Mouse (Mus musculus): ENCODE measurements around the gene Slc4a3. TPM values are rescaled to one million over a fixed set of nuclear protein-coding genes. Genes with fewer than 3 reads are reported as not detected.

The Slc4a3 gene
- total RNA-seq, 1 experiment from 2014 or later = 184 TPM

DNA sequence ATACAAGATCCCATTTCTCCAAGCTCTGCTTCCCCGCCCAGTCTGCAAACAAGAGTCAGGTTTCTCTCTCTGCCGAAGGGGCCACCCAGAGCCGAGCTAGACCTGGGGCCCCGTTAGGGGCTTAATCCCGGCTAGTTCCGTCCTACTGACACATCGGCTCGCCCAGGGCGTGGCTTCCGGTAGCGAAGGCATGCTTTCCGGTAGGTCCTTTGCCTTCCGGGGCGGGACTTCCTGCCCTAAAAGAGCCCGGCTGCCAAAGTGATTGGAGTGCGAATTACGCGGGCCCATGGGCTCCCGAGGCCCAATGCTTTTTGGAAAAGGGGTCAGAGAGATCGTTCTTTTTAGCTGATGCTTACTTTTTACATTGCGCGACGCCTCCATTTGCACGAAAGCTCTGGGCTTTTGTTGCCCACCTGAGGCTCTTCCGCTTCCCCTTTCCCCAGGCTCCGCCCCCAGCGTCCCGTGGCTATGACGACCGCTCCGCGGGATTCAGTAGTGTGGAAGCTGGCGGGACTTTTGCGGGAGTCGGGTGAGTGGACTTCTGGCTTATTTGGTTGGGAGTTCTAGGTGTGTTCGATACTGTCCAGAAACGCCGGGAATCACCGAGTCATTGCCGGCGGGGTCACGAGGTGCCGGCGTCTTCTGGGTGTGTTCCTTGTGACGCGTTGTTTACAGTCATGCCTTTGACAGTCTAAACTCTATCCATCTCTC, 24.6 kb upstream of the Slc4a3 start, which contains the start of gene Stk11ip:
Gene Stk11ip, plus strand, starts transcription at position 209 of the 711 bp plus-strand sequence.
- DNase-seq = peak; percentile 90

DNA sequence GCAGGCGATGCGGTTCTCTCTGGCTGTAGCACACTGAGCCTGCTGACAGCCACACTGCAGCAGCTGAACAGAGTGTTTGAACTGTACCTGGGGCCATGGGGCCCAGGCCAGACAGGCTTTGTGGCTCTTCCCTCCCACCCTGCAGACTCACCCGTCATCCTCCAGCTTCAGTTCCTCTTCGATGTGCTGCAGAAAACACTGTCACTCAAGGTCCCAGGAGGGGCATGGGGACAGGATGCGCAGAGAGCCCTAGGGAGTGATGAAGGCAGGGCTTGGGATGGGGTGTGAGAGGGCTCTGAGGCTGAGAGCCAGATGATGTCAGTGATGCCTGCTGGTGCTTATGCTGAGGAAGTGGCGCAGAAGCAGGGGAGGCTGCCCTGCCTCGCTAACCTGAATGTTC, 21.4 kb upstream of the Slc4a3 start:
- DNase-seq = no peak

DNA sequence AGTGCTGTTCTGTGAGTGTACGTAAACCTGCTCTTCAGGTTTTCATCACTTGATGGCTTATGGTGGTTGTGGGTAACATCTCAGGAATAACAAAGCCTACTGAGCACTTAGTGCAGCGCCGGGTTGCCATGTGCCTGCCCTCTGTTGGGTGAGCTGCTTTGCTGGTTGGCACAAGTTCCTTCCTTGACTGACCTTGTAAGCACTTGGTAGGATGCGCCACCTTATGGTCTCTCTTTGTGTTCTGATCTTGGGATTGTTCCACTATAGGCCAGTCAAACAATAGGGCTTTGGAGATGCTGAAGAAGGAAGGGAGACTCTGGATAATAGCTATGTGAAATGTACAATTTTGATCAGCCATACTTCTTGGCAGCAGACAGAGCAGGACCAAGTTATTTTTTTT, 15.5 kb upstream of the Slc4a3 start:
- DNase-seq = no peak

DNA sequence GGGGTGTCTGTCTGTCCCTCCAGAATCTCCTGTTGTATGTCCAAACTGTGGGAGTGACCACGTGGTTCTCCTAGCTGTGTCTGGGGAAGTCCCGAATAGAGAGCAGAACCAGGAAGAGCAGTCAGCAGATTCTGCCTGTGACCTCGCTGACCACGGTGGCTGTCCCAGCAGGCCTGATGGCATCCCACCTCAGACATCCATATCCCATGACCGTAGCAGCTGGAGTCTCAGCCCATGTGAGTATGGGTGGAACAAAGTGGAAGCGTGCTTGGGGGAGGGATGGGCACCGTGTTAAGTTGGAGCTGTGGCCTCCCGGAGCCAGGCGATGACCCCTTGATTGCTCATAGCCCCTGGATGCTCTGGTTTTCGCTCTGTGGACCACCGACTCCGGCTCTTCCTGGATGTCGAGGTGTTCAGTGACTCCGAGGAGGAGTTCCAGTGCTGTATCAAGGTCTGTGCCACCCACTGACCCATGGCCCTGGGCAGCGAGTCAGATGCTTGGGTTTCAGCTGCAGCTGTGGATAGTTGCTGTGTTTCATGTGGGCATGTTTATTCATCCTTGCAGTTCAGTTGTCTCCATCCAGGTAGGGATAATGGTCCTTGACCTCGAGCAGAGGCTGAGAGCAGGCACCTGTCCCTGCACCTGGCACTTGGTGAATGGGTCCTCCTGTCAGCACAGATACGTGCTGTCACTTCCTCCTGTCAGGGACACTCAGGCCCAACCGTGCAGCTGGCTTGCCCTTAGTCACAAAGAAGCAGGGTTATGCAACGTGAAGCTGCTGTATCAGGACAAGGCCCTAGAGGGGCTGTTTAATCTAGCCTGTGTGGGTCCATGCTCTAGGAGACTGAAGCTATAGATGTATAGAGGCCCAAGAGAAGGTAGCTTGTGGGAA, 13.5 kb upstream of the Slc4a3 start:
- no peak for DNase-seq

DNA sequence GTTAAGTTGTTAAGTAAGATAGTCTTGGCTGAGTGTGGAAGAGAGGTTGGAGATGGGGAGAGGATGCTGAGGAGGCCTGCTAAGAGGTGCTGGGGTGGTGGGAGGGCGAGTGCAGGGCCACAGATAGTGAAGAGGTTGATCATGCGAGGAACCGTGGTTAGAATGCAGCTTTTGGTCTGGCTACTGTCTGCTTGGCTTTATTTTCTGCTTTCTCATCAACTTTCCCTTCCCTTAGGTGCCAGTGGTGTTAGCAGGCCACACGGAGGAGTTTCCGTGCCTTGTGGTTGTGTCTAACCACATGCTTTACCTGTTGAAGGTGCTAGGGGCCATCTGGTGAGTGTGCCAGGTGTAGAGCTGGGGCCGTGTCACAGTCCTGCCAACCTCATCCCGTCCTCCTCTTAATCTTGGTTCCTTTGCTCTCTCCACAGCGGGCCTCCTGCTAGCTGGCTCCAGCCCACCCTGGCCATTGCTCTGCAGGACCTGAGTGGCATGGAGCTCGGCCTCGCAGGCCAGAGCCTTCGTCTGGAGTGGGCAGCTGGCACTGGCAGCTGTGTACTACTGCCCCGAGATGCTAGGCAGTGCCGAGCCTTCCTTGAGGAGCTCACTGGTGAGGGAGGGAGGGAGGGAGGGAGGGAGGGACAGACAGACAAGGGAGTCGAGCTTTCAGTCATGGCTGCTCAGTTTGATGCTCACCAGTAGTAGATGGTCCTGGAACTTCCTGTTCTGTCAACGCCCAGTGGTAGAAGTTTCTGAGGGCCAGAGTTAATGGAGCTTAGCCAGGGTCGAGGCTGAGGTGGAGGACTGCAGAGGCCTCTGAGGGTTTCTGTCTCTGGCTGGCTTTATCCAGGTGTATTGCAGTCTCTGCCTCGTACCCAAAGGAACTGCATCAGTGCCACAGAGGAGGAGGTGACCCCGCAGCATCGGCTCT, 12.5 kb upstream of the Slc4a3 start:
- DNase-seq = no peak

DNA sequence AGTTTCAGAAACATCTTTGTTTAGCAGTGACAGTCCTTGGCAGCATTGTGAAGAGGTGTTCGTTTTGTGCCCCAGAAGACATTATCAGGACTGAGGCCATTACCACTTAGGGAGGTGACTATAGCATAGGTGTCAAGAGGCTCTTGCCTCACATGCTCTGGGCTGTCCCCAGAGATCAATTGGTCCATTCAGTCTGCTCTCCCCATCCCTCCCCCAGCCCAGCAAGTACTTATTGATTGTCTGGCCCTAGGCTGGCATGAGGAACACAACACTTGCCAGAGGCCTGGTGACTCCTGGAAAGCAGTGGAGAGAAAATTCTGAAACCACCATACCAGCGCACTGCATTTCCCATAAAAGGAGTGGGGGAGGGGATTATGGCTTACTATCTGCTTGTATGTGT, 8.5 kb upstream of the Slc4a3 start:
- no peak for DNase-seq

DNA sequence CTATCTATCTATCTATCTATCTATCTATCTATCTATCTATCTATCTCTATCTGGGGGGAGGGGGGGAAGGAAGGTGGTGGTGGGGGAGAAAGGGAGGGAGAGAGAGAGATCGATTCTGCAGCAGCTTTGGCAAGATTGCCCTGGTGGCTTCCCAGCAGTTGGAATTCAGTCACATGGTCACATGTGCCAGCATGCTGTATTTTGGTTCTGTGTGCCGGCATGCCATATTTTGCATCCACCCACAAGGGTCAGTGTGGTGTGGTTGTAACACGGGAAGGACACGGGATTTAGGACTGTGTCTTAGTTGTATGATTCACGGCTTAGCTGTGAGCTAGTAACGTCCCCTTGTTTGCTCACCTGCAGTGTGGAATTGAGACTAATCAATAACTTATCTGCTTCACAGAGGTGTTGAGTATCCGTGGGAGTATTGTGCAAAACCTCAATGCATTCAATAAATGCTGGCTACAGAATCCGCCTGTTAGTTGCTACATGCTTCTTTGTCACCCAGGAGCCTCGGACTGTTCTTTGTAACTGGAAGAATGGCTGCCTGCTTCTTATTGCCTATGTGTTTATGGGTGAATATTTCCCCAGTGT, 7.4 kb upstream of the Slc4a3 start:
- DNase-seq = no peak

DNA sequence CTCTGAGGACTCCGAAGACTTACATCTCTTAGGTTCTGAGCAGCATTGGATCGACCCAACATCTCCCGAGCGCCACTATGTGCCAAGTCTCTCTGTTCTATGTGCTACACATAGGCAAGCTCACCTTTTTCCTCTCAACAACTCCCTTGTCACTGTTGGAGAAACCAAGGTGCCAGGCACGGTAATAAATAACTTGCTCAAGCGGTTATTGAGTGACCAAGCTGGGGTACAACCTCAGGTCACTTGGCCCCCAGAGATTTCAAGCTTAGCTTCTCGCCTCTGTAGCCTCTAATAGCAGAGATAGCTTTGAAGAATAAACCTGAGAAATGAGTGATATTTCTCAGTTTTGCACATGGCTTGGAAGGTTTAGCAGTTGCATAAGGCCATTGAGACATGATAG, 4.6 kb upstream of the Slc4a3 start:
- no peak for DNase-seq

DNA sequence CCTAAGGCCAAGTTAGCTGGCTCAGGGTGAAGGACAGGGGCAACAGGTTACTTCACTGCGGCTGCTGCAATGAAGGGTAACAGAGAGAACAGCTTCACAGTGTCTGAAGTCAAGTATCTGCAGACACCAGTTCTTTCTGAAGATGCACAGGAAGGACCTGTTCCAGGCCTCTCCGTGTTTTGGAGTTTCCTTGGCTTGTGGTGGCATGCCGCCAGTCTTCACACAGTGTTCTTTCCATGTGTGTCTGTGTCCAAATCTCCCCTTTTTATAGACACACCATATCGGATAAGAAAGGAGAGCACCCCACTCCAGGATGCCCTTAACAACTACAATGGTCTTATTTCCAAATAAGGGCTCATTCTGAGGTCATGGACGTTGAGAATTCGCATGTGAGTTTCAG, 1.7 kb upstream of the Slc4a3 start:
- DNase-seq = no peak

DNA sequence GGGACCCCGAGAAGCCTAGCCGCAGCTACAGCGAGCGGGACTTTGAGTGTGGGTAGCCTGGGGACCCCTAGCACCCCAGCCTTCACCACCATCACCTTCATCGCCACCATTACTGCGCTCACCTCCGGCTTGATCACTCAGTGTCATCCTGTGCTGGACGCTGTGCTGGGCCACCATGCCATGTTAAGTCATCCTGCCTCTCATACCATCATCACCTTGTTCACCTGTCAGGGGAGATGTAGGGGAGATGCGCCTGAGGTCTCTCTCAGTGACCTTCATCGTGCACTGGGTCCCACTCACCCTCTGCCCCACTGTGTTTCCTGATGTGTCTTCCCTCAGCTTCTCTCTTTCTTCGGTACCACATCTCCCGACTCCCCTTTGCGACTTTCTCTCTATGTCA, 1.3 kb downstream of the Slc4a3 start:
- DNase-seq = no peak

DNA sequence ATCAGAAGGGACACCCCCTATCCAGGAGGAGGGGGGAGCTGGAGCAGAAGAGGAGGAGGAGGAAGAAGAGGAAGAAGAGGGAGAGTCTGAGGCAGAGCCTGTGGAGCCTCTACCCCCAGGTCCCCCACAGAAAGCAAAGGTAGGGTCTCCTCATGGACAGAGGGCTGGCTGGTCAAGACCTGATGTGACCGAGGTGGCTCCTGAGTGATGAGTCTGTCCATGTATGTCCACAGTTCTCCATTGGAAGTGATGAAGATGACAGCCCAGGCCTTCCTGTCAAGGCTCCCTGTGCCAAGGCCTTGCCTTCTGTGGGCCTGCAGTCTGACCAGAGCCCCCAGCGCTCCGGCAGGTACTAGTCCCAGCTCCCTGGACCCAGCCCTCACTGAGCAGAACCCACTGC, 2.0 kb downstream of the Slc4a3 start:
- DNase-seq = no peak

DNA sequence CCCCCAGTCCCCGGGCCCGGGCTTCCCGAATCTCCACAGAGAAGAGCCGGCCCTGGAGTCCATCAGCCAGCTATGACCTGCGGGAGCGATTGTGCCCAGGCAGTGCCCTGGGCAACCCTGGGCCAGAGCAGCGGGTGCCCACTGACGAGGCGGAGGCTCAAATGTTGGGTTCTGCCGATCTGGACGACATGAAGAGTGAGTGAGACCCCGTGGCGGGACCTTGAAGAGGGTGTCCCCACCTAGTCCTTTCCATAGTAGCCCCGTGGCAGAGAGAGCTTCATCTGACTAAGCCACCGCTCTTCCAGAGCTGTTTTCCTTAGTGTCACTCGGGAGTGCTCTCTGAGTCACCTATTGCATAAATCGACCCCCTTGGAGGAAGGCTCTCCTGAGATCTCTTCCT, 2.8 kb downstream of the Slc4a3 start:
- DNase-seq = peak; percentile 24

DNA sequence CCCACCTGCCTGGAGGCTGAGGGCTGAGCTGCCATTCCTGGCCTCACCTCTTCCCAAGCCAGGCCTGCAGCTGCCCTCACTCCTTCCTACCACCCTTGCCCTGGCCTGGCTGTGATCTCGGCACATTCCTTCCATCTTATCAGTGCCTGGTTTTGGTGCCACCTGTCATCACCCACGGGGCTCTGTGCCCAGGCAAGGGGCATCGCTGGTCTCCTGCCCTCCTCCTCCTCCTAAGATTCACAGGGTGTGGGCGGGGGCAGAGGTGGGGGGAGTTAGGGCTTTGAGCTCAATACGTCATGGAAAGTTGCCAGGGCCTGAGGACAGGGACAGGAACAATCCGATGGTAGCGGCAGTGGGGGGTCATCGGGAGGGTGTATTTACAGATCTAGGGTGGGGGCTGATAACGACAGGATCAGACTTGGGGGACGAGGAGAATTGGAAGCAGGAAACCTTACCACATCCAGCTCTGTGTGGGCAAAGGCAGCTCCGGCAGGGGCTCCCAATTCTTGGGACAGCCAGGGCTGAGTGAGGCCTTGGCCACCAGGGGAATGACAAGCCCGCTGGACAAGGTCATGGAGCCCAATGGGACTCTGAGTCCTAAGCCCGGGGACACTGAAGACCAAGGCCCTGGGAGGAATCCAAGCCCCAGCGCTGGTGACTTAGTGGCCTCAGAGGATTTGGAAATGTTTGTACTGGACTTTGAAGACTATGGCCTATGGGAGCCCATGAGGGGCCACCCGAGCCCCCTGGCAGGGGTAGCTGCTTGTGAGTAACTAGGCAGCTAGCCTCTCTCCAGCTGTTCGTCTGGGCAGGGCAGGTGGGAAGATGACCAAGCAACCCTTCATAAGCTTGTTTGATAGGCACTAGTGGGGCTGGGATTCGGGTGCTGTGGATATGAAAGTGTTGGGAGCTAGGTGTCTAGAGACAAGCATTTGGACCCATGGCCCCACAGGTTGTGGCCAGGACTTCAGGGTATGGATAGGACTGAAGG, 3.5 kb downstream of the Slc4a3 start:
- DNase-seq = peak; percentile 76

DNA sequence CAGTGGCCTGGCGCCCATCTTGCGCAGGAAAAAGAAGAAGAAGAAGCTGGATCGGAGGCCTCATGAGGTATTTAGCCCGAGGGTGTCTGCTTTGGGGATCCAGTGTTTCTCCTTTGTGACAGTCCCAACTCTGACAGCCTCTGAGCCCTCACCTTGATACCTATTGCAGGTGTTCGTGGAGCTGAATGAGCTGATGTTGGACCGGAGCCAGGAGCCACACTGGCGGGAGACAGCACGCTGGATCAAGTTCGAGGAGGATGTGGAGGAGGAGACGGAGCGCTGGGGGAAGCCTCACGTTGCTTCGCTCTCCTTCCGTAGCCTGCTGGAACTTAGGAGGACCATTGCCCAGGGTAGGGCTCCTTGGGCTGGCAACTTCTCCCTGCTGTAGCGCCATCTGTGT, 4.5 kb downstream of the Slc4a3 start:
- DNase-seq = no peak

DNA sequence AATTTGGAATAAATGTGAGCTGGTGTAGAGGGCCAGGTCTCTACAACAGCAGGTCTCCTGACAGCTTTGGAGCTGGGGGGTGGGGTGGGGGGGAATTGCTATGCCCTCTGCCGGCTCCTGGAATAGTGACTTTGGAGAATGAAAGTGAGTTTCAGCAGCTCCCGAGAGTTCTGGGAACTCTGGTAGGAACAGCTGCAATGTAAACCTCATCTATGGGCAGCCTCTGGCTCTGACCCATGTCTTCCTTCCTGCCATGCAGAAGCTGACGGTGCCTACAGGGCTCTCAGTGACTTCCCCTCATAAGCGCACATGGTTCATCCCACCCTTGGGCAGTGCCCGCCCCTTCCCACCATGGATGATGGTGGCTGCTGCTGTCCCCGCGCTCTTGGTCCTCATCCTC, 9.6 kb downstream of the Slc4a3 start:
- DNase-seq = no peak

DNA sequence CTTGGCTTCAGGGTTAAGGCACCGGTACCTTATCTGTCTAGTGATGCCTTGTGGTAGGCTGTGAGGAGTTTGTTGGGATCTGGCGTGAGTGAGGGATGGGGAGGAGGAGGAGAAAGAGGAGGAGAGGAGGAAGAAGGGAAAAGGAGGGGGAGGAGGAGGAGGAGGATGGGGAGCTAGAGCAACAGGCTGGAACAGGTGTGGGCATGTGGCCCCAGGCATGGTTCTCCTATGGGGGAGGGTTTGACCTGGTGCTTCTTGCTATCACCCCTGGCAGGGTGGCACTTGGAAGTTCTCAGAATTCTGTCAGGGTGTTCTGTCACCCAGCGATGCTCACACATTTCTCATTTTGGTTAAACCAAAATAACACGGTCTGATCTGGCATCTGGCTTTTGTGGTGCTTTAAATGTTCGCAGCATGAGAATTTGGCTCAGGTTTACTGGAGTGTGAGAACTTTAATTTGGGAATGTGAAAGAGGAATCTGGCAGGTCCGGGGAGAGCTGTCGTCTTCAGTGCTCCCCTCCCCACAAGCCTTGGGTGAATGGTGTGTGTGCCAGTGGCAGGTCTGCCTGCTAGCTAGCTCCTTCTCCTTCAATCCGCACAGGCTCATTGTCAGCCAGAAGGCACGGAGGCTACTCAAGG, 10.2 kb downstream of the Slc4a3 start:
- DNase-seq = no peak

DNA sequence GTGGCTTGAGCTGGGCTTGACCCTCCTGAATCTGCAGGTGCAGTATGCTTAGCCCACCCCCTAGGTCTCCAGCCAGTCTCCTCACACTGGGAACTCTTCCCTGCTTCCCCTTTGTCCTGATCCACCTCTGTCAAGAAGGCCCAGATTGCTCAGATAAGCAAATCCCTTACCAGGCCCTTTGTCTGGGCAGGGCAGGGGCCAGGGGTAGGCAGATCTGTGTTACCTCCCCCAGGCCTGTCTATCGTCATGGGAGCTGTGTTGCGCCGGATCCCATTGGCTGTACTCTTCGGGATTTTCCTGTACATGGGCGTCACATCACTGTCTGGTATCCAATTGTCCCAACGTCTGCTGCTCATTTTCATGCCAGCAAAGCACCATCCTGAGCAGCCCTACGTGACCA, 11.0 kb downstream of the Slc4a3 start:
- no peak for DNase-seq

DNA sequence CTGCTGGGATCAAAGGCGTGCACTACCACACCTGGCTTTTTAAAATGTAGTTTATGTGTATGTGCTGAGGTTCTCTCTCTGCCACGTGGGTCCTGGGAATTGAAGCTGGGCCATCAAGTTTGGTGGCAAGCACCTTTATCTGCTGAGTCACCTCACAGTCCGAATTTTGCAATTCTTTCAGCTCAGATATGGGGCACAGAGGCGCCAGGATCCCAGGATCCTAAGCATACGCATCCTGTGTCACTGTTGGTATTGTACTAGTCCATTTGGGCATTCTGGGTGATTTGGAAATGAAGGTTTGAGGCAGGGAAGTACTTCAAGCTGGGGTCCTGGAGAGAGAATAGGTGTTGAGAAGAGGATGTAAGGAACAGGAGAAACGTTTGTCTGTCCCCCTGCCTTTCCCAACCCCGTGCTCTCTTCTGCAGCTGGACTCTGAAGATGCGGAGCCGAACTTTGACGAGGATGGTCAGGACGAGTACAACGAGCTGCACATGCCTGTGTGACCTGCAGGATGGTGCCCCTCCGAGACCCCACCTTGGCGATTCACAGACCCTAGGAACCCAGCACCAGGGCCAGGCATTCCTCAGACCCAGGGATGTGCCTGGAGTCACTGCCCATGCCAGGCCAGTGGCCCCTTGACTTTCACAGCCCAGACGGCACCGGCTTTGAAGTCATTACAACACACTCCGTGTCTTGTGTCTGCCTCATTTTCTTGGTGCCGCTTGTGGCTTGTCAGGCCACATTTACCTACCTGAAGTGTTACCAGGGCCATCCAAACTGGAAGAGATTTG, 12.5 kb downstream of the Slc4a3 start:
- DNase-seq = no peak

DNA sequence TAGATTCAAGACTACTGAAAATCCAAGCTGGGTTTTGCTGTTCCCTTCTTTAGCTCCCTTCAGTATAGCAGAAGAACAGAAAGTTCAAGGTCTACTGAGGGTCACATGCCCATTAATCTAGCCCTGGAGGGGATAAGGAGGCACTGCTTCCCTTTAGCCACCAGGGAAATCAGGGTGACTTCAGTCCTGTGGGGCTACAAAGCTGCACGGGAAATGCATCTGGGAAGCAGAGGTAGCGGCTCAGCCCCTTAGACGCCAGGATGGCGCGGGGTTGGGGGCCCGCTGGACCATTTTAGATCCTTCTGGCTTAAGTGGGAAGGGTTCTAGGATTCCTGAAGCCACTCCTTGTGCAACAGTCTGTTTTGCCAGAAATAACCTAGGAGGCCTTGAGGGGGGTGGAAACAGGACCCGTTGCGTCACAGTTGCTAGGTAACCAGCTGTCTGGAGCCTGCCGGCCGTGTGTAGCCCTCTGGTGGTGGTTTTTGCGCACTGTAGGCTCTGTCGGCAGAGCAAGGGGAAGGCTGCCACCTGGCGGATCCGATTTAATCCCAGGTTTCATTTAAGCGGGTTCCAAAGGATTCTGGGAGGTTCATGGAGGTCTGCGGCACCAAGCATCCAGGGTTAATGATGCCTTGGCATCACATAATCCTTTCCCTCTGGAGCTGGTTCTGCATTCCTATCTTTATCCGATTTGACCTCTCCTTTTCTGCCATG, 13.3 kb downstream of the Slc4a3 start:
- peak; percentile 93 for DNase-seq
